Mouse (Mus musculus) liver, embryonic 14.5 days (tissue): Measurements from ENCODE around the gene Olfr750.

Experiments
- CTCF ChIP-seq: IDR thresholded peaks from 2 replicates; pipeline ENCODE4 v1.5.1; 2016; ENCODE audit warnings: antibody characterized with exemption, low read depth, control low read depth
- EP300 ChIP-seq: IDR thresholded peaks from 2 replicates; pipeline ENCODE4 v1.6.1; 2016; ENCODE audit warnings: antibody characterized with exemption, low read depth

- TF ChIP-seq CTCF (no peak), EP300 (no peak)
Measured at GRCm38 (mm10) chr14:51074335-51074734, at the start of gene Olfr750.
